Mouse (Mus musculus): ENCODE results near the gene Tbc1d24.

Tbc1d24 gene

GRCm38 (mm10) chr17:24210591-24210990, 5.2 kb upstream of the Tbc1d24 start:
- DNase-seq (ENCODE audit: low spot score in 2 of 2): no peak

- DNase-seq (ENCODE audit: low spot score in 2 of 2): no peak
Measured at GRCm38 (mm10) chr17:24209916-24210240, 4.5 kb upstream of the Tbc1d24 start.

- DNase-seq (ENCODE audit: low spot score in 2 of 2): peak; percentile 36 to 71
Measured at GRCm38 (mm10) chr17:24209043-24209915, 3.9 kb upstream of the Tbc1d24 start, which contains the start of gene Ntn3. Ntn3 (minus strand) TSS chr17:24209531.

GRCm38 (mm10) chr17:24208641-24209042, 3.3 kb upstream of the Tbc1d24 start:
- peak in 1 of 2 experiments; percentile 44 for DNase-seq (ENCODE audit: low spot score in 2 of 2)

- DNase-seq (ENCODE audit: low spot score in 2 of 2): peak in 1 of 2 experiments; percentile 60
Measured at GRCm38 (mm10) chr17:24207768-24208640, 2.6 kb upstream of the Tbc1d24 start.

GRCm38 (mm10) chr17:24206451-24207351, 1.3 kb upstream of the Tbc1d24 start:
- peak; percentile 39 to 45 for DNase-seq (ENCODE audit: low spot score in 2 of 2)

- DNase-seq (ENCODE audit: low spot score in 2 of 2): peak in 1 of 2 experiments; percentile 20
Measured at GRCm38 (mm10) chr17:24205908-24206361, 573 bp upstream of the Tbc1d24 start.

- no peak for DNase-seq (ENCODE audit: low spot score in 2 of 2)
Measured at GRCm38 (mm10) chr17:24204846-24205245, 516 bp downstream of the Tbc1d24 start.

- no peak for DNase-seq (ENCODE audit: low spot score in 2 of 2)
Measured at GRCm38 (mm10) chr17:24203611-24204534, 1.5 kb downstream of the Tbc1d24 start.

GRCm38 (mm10) chr17:24203068-24203467, 2.3 kb downstream of the Tbc1d24 start:
- DNase-seq (ENCODE audit: low spot score in 2 of 2): no peak

- no peak for DNase-seq (ENCODE audit: low spot score in 2 of 2)
Measured at GRCm38 (mm10) chr17:24201092-24201491, 4.3 kb downstream of the Tbc1d24 start.

GRCm38 (mm10) chr17:24199741-24200140, 5.6 kb downstream of the Tbc1d24 start:
- no peak for DNase-seq (ENCODE audit: low spot score in 2 of 2)

- no peak for DNase-seq (ENCODE audit: low spot score in 2 of 2)
Measured at GRCm38 (mm10) chr17:24199252-24199651, 6.1 kb downstream of the Tbc1d24 start.

- no peak for DNase-seq (ENCODE audit: low spot score in 2 of 2)
Measured at GRCm38 (mm10) chr17:24197032-24197824, 8.1 kb downstream of the Tbc1d24 start.

- DNase-seq (ENCODE audit: low spot score in 2 of 2): no peak
Measured at GRCm38 (mm10) chr17:24195349-24195748, 10.0 kb downstream of the Tbc1d24 start.

GRCm38 (mm10) chr17:24193769-24194168, 11.6 kb downstream of the Tbc1d24 start:
- no peak for DNase-seq (ENCODE audit: low spot score in 2 of 2)

- DNase-seq (ENCODE audit: low spot score in 2 of 2): no peak
Measured at GRCm38 (mm10) chr17:24193268-24193667, 12.1 kb downstream of the Tbc1d24 start.

GRCm38 (mm10) chr17:24192848-24193247, 12.5 kb downstream of the Tbc1d24 start:
- no peak for DNase-seq (ENCODE audit: low spot score in 2 of 2)

- no peak for DNase-seq (ENCODE audit: low spot score in 2 of 2)
Measured at GRCm38 (mm10) chr17:24191481-24191880, 13.9 kb downstream of the Tbc1d24 start.

Data from cerebellum, postnatal 4 days (tissue).